Mouse (Mus musculus) ovary, postnatal 36 days (tissue): ENCODE results near the gene Unc13a.

Source experiments
- DNase-seq: peaks from one replicate; pipeline ENCODE4 v3.0.0; 2022; ENCODE audit warnings: low spot score, mixed read lengths

The Unc13a gene

GRCm38 (mm10) chr8:71625088-71625487 is 46.5 kb downstream of the Unc13a start:
- no peak for DNase-seq

- DNase-seq: no peak
Measured at GRCm38 (mm10) chr8:71619786-71620185, 51.8 kb downstream of the Unc13a start.

DNA sequence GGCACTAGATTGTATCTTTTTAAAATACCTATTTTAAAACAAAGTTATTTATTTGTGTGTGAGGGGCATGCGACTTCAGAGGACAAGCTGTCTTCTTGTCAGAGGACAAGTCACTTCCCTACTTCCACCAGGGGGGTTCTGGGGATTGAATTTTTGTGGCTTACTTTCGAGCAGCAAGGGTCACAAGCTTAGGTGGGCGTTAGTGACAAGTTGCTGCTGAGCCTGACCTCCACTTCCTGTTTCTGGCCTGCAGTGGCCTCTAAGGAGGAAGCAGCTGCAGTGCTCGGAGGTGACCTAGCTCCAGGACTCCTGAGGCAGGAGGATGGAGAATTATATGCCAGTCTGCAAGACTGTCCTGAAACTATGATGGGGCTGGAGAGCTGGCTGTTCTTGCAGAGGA is 58.1 kb downstream of the Unc13a start:
- no peak for DNase-seq

DNA sequence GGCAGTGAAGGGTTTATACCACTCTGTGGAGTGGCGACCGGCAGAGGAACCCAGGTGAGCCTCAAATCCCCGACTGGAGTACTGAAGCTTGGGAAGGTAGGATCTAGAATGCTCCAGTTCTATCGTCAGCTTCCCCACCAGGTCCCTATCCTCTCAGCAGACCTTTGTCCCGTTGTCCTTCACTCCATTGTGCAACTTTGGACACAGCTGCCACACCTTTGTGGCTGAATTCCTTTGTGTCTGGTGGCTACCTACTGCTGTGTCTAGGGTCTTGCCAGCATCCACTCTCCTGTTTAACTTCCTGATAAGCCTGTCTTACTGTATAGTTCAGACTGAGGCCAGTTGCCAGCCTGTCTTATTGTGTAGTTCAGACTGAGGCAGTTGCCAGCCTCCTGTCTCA is 59.4 kb downstream of the Unc13a start:
- no peak for DNase-seq

DNA sequence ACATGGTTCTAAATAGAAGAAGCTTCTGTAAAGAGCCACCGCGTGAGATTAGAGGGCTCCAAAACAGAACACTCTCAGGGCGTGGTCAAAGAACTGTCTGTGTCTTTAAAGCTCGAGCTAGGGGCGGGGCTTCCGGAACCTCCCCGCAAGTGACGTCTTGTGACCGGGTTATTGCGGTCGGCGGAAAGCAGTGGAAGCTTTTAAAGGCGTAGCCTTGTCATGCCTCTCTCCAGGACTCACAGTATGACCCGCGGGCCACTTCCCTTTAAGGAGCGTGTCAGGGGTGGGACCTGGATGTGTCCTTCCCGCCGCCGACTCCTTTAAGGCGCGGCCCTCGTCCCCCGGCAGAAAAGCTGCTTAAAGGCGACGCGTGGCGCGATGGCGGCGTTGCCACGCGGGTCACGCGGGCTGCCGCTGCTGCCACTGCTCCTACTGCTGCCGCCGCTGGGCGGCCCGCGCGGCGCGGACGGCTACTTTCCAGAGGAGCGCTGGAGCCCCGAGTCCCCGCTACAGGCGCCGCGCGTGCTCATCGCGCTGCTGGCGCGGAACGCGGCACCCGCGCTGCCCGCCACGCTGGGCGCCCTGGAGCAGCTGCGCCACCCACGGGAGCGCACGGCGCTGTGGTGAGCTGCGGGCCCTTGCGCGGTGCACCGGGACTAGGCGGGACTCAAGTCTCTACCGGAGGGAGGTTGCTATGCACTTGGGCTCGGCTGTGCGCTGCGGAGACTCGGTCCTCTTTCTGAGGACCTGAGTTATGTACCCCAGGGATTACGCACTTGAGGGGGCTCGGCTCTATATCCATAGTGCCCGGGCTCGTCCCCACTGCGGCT is 60.5 kb downstream of the Unc13a start, which contains the start of gene Colgalt1:
Gene Colgalt1 (plus strand): TSS at position 177 of the 830 bp plus-strand sequence.
- DNase-seq: peak; percentile 92

DNA sequence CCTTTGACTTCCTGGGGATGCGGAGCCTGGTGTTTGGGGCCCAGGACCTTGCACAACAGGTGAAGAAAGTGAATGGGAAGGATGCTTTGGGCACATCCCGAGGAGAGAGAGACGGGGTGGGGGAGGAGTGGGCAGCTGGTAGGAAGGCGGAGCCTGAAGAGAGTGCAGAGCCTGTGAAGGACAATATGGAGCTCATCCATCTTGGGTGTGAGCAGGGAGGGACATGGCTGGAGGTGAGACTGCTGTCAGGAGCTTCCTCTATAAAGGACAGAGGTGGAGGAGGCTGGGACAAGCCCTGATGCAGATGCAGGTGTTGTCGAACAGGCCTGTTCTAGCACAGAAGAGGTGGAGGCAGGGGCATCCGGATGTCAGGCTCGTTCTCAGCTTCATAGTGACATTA is 67.5 kb downstream of the Unc13a start:
- DNase-seq: no peak

GRCm38 (mm10) chr8:71602666-71603334 is 68.8 kb downstream of the Unc13a start:
- DNase-seq: peak; percentile 66

DNA sequence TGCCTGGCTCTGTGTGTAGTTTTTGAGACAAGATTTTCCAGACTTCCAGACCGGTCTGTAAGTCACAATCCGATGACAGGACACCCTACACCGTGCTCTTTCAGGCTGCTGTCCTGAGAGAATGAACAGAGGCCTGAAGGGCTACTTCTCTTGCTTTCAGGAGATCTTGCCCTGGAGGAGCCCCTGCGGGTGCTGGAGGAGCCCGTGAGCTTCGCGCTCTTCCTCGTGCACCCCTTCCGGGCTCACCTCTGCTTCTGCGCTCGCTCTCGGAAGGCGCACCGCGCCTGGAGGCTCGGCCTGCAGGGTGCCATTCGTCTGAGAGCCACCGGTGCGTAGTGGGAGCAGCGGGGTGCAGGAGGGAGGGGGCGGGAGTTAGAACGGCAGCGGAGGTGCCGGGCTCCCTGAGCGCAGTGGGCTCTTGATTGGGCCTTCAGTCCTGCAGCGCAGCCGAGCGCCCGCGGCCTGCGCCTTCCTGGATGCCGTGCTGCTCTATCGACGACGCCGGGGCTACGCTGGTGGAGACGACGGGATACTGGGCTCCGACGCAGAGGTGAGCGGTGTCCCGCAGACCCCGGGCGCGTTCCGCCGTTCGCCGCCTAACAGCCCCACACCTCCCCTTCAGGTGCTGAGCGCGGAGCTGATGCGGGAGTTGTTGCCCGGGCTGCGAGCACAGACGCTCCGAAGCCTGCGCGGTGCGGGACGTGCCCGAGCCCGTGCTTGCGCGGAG is 69.5 kb downstream of the Unc13a start:
- no peak for DNase-seq

GRCm38 (mm10) chr8:71598841-71599240 is 72.7 kb downstream of the Unc13a start:
- DNase-seq: no peak

- DNase-seq: no peak
Measured at GRCm38 (mm10) chr8:71598375-71598774, 73.2 kb downstream of the Unc13a start.

- DNase-seq: no peak
Measured at GRCm38 (mm10) chr8:71597451-71597850, 74.1 kb downstream of the Unc13a start, which contains the start of gene Fam129c. Gene Fam129c, plus strand, starts transcription at chr8:71597648.

- DNase-seq: no peak
Measured at GRCm38 (mm10) chr8:71596798-71597197, 74.8 kb downstream of the Unc13a start.

DNA sequence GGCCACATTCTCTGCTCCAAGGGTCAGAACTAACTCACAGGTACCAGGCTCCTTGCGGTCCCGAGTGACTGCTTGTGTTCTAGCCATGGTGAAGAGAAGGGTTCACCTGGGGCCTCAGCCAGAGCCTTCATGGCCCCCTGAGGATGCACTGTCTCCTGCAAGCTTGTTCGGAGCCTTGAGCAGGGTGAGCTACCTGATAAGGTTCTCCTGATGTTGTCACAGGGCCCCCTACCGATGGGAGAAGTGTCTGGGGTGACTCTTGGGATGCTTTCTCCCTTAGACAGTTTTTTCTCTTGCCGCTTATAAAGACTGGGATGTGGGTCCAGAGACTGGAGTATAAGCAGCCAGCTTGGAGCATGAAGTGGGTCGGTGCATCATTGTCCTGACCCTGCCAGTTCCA is 75.2 kb downstream of the Unc13a start:
- DNase-seq: no peak

DNA sequence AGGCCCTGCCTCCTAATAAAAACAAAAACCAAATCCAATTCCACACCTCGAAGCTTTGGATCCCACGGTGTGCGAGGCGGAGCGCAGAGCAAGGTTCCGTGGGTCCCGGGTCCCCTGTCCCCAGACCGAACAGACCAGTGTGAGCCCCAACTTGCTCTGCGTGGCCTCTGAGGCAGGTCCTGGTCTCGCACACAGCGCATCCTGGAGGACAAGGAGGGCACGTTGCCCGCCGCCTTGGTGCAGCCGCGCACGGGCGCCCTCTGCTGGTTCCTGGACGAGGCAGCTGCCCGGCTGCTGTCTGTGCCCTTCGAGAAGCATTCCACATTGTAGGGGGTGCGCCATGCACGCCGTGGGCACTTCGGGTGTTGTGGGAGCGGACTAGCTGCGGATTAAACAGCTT is 75.7 kb downstream of the Unc13a start:
- peak; percentile 91 for DNase-seq

DNA sequence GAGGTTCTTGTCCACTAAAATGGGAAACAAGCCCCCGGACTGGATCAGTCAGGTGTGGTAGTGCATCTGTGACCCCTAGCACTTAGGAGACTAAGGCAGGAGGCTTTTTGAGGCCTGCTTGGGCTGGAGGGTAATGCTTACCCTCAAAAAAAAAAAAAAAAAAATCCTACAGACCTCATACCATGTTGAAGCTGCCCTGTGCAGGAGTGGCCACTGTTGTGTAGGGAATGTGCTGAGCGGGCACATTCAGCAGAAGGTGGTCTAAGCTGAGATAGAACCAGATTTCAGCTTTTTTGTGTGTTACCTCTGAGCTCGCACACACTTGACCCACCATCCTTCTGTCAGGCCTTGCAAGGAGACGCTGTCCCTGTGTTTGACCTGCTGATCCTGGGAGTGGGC is 77.2 kb downstream of the Unc13a start:
- DNase-seq: no peak

DNA sequence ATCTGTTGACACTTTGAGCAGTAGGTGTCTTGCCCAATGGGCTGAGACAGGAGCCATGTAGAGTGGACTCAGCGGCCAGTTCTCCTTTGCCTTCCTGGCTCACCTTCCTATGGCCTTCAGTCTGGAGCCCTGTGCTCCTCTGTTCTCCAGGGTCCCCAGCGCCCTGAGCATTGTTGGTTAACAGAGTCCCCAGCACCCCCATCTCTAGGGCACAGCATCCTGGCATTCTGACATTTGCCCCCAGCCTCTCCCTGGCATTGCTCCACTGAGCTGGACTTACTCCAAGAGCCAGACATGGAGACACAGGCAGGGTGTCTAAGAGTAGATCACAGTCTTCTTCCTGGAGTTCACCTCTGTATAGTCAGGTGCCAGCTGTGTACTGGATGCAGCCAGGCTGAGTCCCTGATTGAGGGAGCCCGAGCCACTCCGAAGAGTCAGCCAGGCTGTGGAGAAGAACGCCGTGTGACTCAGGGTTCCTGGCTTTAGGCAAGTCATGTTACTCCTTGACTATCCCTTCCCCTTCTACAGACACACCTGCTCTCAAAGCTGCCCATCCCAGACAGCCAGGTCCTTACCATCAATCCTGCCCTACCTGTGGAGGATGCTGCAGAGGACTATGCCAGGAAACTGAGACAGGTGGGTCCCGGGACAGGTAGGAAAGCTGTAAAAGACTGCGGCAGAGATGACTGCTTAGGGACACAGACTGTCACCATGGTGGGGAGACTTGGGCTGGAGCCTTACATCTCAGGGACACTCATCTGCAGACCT is 77.8 kb downstream of the Unc13a start:
- no peak for DNase-seq

- DNase-seq: peak; percentile 83
Measured at GRCm38 (mm10) chr8:71592374-71593170, 79.0 kb downstream of the Unc13a start.

GRCm38 (mm10) chr8:71591471-71592373 is 79.8 kb downstream of the Unc13a start, which contains the start of gene Pgls:
Gene Pgls, plus strand, starts transcription at chr8:71592176.
- DNase-seq: peak; percentile 96

- DNase-seq: no peak
Measured at GRCm38 (mm10) chr8:71591017-71591416, 80.5 kb downstream of the Unc13a start.

- no peak for DNase-seq
Measured at GRCm38 (mm10) chr8:71588762-71589161, 82.8 kb downstream of the Unc13a start.
